Mouse (Mus musculus) olfactory bulb, adult 2 months (tissue): Measurements from ENCODE around the gene Otulinl.

Source experiments
- CTCF ChIP-seq: fragments of 200-500 bp; IDR thresholded peaks from 2 replicates; pipeline ENCODE4 v1.5.1; 2012; ENCODE audit warnings: low read depth, mild to moderate bottlenecking, low read length, moderate library complexity; ENCODE audit not compliant: insufficient read depth
- POLR2A ChIP-seq: fragments of 200-500 bp; IDR thresholded peaks from 2 replicates; pipeline ENCODE4 v1.6.1; 2012; ENCODE audit warnings: mild to moderate bottlenecking, low read depth, low read length, moderate library complexity; ENCODE audit not compliant: insufficient read depth

- TF ChIP-seq POLR2A (no peak), CTCF (no peak)
Measured at GRCm38 (mm10) chr15:27605252-27605651, 76.1 kb downstream of the Otulinl start.
